Mouse (Mus musculus) kidney, adult 2 months (tissue): Measurements from ENCODE around the gene Daw1.

Experiments used
- CTCF ChIP-seq: fragments of 200-500 bp; conservative IDR thresholded peaks from 2 replicates; pipeline ENCODE4 v1.5.1; 2011; ENCODE audit warnings: low read depth, mild to moderate bottlenecking, control low read depth, low read length, moderate library complexity, mixed read lengths; ENCODE audit not compliant: insufficient read depth, insufficient read length
- POLR2A ChIP-seq: fragments of 200-500 bp; IDR thresholded peaks from one replicate; pipeline ENCODE4 v1.6.1; 2011; ENCODE audit warnings: low read depth, low read length, control low read depth

- TF ChIP-seq CTCF, result no peak
- TF ChIP-seq POLR2A, result no peak
These were observed 43.0 kb upstream of the Daw1 start, which contains the start of gene Ccl20 for GRCm38 (mm10) chr1:83116447-83117137.
